Mouse (Mus musculus) liver, embryonic 14.5 days (tissue): ENCODE measurements around the gene Atg16l2. TPM values are rescaled to one million over a fixed set of nuclear protein-coding genes. Genes with fewer than 3 reads are reported as not detected.
A peak's percentile ranks its signal among the peaks of the same experiment; 100 is the strongest.

Experiments
- ATAC-seq: fragments of 200-750 bp; cut with Nextera tagmentation; 2 replicates; pipeline ENCODE4 v1.8.0; 2017; ENCODE audit warnings: moderate number of reproducible peaks, mild to moderate bottlenecking, moderate library complexity; ENCODE audit not compliant: insufficient read depth
- DNase-seq, 3 experiments: peaks; one replicate each; pipeline ENCODE4 v3.0.0-alpha.2; 2012 to 2013; ENCODE audit warnings: low read depth in 3 of 3, low spot score in 3 of 3
- H3K27ac ChIP-seq: fragments of 300-500 bp; sonication (generic); 2 replicates; pipeline ENCODE4 v1.5.1; 2014; ENCODE audit warnings: moderate library complexity, mild to moderate bottlenecking, control low read depth, inconsistent platforms
- H3K27me3 ChIP-seq: fragments of 300-500 bp; sonication (generic); 2 replicates; pipeline ENCODE4 v1.6.1; 2014; ENCODE audit warnings: mild to moderate bottlenecking, low read length, moderate library complexity; ENCODE audit not compliant: control insufficient read depth, insufficient read depth
- H3K36me3 ChIP-seq: fragments of 300-500 bp; sonication (generic); replicated peaks from 2 replicates; pipeline ENCODE4 v1.6.1; 2014; ENCODE audit warnings: low read depth; ENCODE audit not compliant: control insufficient read depth, insufficient read depth
- H3K4me1 ChIP-seq, 2 experiments: fragments of 200-500 bp in 1 of 2; fragments of 300-500 bp in 1 of 2; sonication (generic) in 1 of 2; replicated peaks; 2 replicates each; pipeline ENCODE4 v1.6.1; 2012 to 2014; ENCODE audit warnings: antibody characterized with exemption in 1 of 2, inconsistent platforms in 1 of 2, low read length in 1 of 2; ENCODE audit not compliant: control insufficient read depth in 2 of 2, insufficient read depth in 2 of 2
- H3K4me2 ChIP-seq: fragments of 300-500 bp; sonication (generic); 2 replicates; pipeline ENCODE4 v1.6.1; 2014; ENCODE audit warnings: low read depth, mild to moderate bottlenecking, control low read depth, moderate library complexity
- H3K4me3 ChIP-seq, 2 experiments: fragments of 200-500 bp in 1 of 2; fragments of 300-500 bp in 1 of 2; sonication (generic) in 1 of 2; 2 replicates each; pipeline ENCODE4 v1.5.1; 2012 to 2014; ENCODE audit warnings: low read depth in 2 of 2, low read length in 2 of 2, mild to moderate bottlenecking in 2 of 2, control low read depth in 1 of 2, inconsistent platforms in 1 of 2, moderate library complexity in 1 of 2; ENCODE audit not compliant: insufficient read depth in 1 of 2
- H3K9ac ChIP-seq: fragments of 300-500 bp; sonication (generic); replicated peaks from 2 replicates; pipeline ENCODE4 v1.6.1; 2014; ENCODE audit warnings: mild to moderate bottlenecking, control low read depth, moderate library complexity
- H3K9me3 ChIP-seq: fragments of 300-500 bp; sonication (generic); 2 replicates; pipeline ENCODE4 v1.6.1; 2016; ENCODE audit warnings: low read length, mixed read lengths; ENCODE audit not compliant: control insufficient read depth
- CTCF ChIP-seq: IDR thresholded peaks from 2 replicates; pipeline ENCODE4 v1.5.1; 2016; ENCODE audit warnings: antibody characterized with exemption, low read depth, control low read depth
- EP300 ChIP-seq: IDR thresholded peaks from 2 replicates; pipeline ENCODE4 v1.6.1; 2016; ENCODE audit warnings: antibody characterized with exemption, low read depth
- WGBS: fragments of 180-500 bp; shearing (Covaris S2); extraction: QIAGEN DNeasy Blood & Tissue Kit; methylation state at CpG from one replicate; pipeline ENCODE4 v1.1.7; 2014; ENCODE audit not compliant: insufficient replicate concordance; 5-methylcytosine and 5-hydroxymethylcytosine counted together
- polyA plus RNA-seq, 2 experiments: library from polyadenylated mRNA; depleted of rRNA in 1 of 2; stranded (reverse) in 1 of 2; unstranded in 1 of 2; fragments of >200 nt; fragmentation: Nextera tagmentation in 1 of 2; extraction: Ambion mirVana in 1 of 2; gene quantifications; 2 replicates each; pipeline versions ENCODE4 v1.2.1 to v1.2.3; 2012 to 2014

Atg16l2 gene
- polyA plus RNA-seq, 2 experiments, result 1.8 to 3.1 TPM

- Histone ChIP-seq H3K4me2 (peak overlapping the region; percentile 79), H3K27me3 (peaks cover 9% of the 10 kb centered on the region), H3K4me3 (peak overlapping the region; percentile 45 to 63), H3K9ac (peak overlapping the region; percentile 52), H3K4me1 (peaks cover 0 to 9% of the 10 kb centered on the region in 2 experiments; a peak in 1 of 4 replicates), H3K36me3 (no peaks in the 10 kb centered on the region), H3K27ac (no peak overlapping the region), H3K9me3 (no peaks in the 10 kb centered on the region)
- under 1% methylated on average over 30 of the region's 30 CpGs for WGBS
- DNase-seq, result no peak
- peak; percentile 21 for ATAC-seq
- TF ChIP-seq CTCF (no peak), EP300 (no peak)
Observed at GRCm38 (mm10) chr7:101301361-101301880, 630 bp downstream of the Atg16l2 start.

- DNase-seq (no peak), ATAC-seq (no peak)
- H3K9ac ChIP-seq, result no peak overlapping the region
- no peak overlapping the region for H3K4me2 ChIP-seq
- 67% methylated on average over 3 of the region's 3 CpGs for WGBS
- H3K9me3 ChIP-seq, result no peaks in the 10 kb centered on the region
- no peak overlapping the region for H3K27ac ChIP-seq
- H3K36me3 ChIP-seq, result no peaks in the 10 kb centered on the region
- no peak for TF ChIP-seq CTCF
- no peak for TF ChIP-seq EP300
- peaks cover 0 to 6% of the 10 kb centered on the region in 2 experiments; a peak in 1 of 4 replicates for H3K4me1 ChIP-seq
- H3K4me3 ChIP-seq, result no peak overlapping the region
- H3K27me3 ChIP-seq, result peaks cover 9% of the 10 kb centered on the region
Observed at GRCm38 (mm10) chr7:101298375-101298774, 3.7 kb downstream of the Atg16l2 start.

GRCm38 (mm10) chr7:101297023-101297405, 5.0 kb downstream of the Atg16l2 start:
- H3K9me3 ChIP-seq, result no peaks in the 10 kb centered on the region
- H3K4me3 ChIP-seq, result no peak overlapping the region
- DNase-seq, result no peak
- TF ChIP-seq CTCF (no peak), EP300 (no peak)
- WGBS, result 38% methylated on average over 8 of the region's 8 CpGs
- H3K9ac ChIP-seq, result no peak overlapping the region
- H3K27me3 ChIP-seq, result peaks cover 9% of the 10 kb centered on the region
- no peak for ATAC-seq
- peaks cover 0 to 6% of the 10 kb centered on the region in 2 experiments; a peak in 1 of 4 replicates for H3K4me1 ChIP-seq
- no peaks in the 10 kb centered on the region for H3K36me3 ChIP-seq
- H3K27ac ChIP-seq, result no peak overlapping the region
- peak overlapping the region; percentile 51 for H3K4me2 ChIP-seq

- Histone ChIP-seq H3K4me3 (no peak overlapping the region), H3K9ac (no peak overlapping the region), H3K4me2 (peak overlapping the region; percentile 51), H3K27ac (no peak overlapping the region), H3K36me3 (no peaks in the 10 kb centered on the region), H3K9me3 (no peaks in the 10 kb centered on the region), H3K4me1 (peaks cover 0 to 6% of the 10 kb centered on the region in 2 experiments; a peak in 1 of 4 replicates), H3K27me3 (peaks cover 9% of the 10 kb centered on the region)
- TF ChIP-seq EP300, result no peak
- peak; percentile 59 for TF ChIP-seq CTCF
- 16% methylated on average over 35 of the region's 35 CpGs for WGBS
- ATAC-seq (peak; percentile 38; the same call in 1 of the 2 replicates), DNase-seq (no peak)
Observed at GRCm38 (mm10) chr7:101296252-101297022, 5.6 kb downstream of the Atg16l2 start.

- Histone ChIP-seq H3K27ac (no peak overlapping the region), H3K27me3 (peaks cover 4% of the 10 kb centered on the region), H3K4me2 (no peak overlapping the region), H3K36me3 (no peaks in the 10 kb centered on the region), H3K4me1 (no peaks in the 10 kb centered on the region), H3K4me3 (no peak overlapping the region), H3K9ac (no peak overlapping the region), H3K9me3 (no peaks in the 10 kb centered on the region)
- WGBS, result 44% methylated on average over 1 of the region's 1 CpGs
- no peak for TF ChIP-seq EP300
- TF ChIP-seq CTCF, result no peak
- ATAC-seq (no peak), DNase-seq (no peak)
Observed at GRCm38 (mm10) chr7:101295438-101295837, 6.6 kb downstream of the Atg16l2 start.
